Mouse (Mus musculus): Measurements from ENCODE around the gene Nbr1. TPM values are rescaled to one million over a fixed set of nuclear protein-coding genes. Genes with fewer than 3 reads are reported as not detected.
"Not testable (repeated sequence)": the region's sequence is repeated elsewhere in the genome, so short reads cannot be mapped to it uniquely, and the experiment has no call there.

Nbr1 gene
- polyA plus RNA-seq, 1 experiment = 179 TPM

DNA sequence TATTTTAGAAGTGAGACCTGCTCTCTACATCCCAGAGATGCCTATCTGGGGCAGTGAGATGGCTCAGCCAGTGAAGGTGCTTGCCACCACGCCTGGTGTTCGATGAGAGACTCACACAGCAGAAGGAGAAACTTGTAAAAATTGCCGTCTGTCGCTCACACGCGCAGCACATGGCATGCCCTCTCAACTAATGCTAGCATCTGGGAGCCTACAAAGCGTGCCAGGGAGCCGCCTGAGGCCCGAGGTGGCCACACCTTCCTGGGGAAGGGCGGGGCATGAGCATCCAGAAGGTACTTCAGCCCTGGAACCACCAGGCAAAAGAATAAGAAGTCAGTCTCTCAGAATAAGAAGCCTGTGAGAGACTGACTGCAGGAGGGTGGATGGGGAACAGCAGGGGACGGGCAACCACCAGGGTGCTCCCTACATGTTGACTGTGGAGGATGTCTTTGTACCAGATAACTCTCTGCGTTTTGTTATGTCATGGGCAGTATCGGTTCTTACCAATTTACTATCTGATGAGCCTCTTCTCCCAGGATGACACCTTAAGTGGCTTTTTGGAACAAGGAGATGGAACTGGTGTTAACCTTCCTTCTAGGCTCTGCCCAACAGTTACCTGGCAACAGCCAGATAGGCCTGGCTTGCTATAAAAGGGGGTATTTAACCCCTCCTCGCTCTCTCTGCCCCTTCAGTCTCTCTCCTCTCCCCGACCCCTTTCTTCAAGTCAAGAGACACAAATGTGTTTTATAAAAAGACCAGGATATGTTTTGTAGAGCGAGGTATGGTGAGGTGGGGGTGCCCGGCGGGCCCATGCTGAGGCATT is 65.2 kb downstream of the Nbr1 start:
- Histone ChIP-seq H3K27ac (ENCODE audit: insufficient read depth, low read depth, low read length) (no peak overlapping the region), H3K4me3 (ENCODE audit: insufficient read depth, low read length) (no peak overlapping the region)
- TF ChIP-seq CTCF (IDR thresholded peaks at IDR 0.05; ENCODE audit: low read depth, low read length) (no peak), POLR2A (IDR thresholded peaks at IDR 0.05; ENCODE audit: borderline replicate concordance, low read depth, low read length) (no peak)

DNA sequence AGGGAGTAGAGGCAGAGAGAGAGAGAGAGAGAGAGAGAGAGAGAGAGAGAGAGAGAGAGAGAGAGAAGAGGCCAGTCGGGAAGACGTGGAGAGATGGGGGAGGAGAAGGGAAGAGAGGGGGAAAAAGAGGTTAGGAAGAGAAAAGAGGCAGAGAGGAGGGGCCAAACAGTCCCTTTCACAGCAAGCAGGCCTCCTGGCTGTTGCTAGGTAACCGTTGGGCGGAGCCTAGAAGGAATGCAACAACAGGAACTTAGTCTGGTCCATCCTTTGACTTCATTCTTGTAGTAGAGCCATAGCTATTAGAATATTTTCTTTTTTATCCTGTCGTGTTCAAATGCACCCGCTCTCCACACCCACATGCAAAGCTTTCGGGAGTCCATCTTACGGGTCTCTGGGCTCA is 65.9 kb downstream of the Nbr1 start:
- H3K4me1 ChIP-seq (ENCODE audit: control insufficient read depth, insufficient read depth, low read length) = peaks cover 17% of the 10 kb centered on the region
- no peak overlapping the region for H3K4me3 ChIP-seq (ENCODE audit: insufficient read depth, low read length)
- no peak overlapping the region for H3K27ac ChIP-seq (ENCODE audit: insufficient read depth, low read depth, low read length)
- no peak for TF ChIP-seq CTCF (IDR thresholded peaks at IDR 0.05; ENCODE audit: low read depth, low read length)
- no peak for TF ChIP-seq POLR2A (IDR thresholded peaks at IDR 0.05; ENCODE audit: borderline replicate concordance, low read depth, low read length)

More for the DNA sequence above, 65.2 kb downstream of the Nbr1 start:
- peaks cover 17% of the 10 kb centered on the region for H3K4me1 ChIP-seq (ENCODE audit: control insufficient read depth, insufficient read depth, low read length)

DNA sequence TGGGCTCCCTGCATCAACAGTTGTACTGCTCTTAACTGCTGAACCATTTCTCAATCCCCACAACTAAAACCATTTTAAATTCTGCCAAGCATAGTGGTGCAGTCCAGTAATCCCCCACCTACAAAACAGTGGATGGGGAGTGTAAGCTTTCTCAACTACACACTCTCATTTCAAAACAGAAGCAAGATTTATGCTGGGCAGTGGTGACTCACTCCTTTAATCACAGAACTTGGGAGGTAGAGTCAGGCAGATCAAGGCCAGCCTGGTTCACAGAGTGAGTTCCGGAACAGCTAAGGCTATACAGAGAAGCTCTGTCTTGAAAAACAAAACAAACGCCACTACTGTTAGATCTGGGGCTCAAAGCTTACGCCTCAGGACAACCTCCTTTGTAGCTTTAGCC is 66.6 kb downstream of the Nbr1 start:
- Histone ChIP-seq H3K4me1 (ENCODE audit: control insufficient read depth, insufficient read depth, low read length) (peaks cover 17% of the 10 kb centered on the region), H3K27ac (ENCODE audit: insufficient read depth, low read depth, low read length) (no peak overlapping the region), H3K4me3 (ENCODE audit: insufficient read depth, low read length) (no peak overlapping the region)
- TF ChIP-seq CTCF (IDR thresholded peaks at IDR 0.05; ENCODE audit: low read depth, low read length) (no peak), POLR2A (IDR thresholded peaks at IDR 0.05; ENCODE audit: borderline replicate concordance, low read depth, low read length) (no peak)

DNA sequence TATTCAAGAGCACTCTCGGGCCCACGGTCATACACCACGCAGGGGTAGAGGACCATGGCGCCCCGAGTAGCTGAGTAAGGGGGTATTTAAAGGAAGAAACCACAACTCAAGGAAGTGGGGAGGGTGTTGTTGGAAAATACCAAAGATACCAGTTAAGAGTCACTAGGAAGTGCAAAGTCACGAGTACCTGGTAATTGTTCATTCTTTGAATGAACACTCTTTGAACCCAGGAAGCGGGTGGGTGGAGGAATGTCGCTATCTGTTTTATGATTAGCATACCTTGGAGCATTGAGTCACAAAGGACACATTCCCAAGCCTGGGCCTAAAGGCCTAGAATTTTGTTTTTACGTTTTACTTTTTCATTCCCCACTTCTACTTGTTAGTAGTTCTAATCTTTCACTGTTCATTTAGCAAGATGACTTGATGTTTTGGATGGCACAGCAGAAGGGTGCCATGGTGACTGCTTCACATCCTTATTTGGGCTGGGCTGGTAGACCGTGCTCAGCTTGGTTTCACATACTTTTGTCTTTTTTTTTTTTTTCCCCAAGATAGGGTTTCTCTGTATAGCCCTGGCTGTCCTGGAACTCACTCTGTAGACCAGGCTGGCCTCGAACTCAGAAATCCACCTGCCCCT is 68.2 kb downstream of the Nbr1 start:
- H3K4me3 ChIP-seq (ENCODE audit: insufficient read depth, low read length); H3K27ac ChIP-seq (ENCODE audit: insufficient read depth, low read depth, low read length); H3K4me1 ChIP-seq (ENCODE audit: control insufficient read depth, insufficient read depth, low read length): not testable (repeated sequence)

DNA sequence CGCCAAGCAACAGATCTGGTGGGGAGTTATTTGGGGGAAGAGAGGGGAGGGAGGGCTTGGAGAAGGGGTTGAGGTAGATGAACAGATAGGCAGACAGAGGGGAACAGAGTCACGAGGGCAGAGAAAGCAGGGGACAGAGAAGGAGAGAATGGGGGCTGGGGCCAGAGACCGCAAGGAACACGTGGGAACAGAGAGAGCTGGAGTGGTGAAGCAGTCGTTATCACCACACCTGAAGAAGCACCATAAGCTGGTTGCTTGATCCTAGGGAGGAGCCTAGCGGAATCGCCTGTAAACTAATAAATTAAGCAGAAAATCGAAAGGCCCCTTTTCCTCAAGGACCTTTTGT is 74.7 kb downstream of the Nbr1 start:
- no peak for TF ChIP-seq CTCF (IDR thresholded peaks at IDR 0.05; ENCODE audit: low read depth, low read length)
- TF ChIP-seq POLR2A (IDR thresholded peaks at IDR 0.05; ENCODE audit: borderline replicate concordance, low read depth, low read length) = no peak
- peak overlapping the region; percentile 50 for H3K4me3 ChIP-seq (ENCODE audit: insufficient read depth, low read length)
- H3K27ac ChIP-seq (ENCODE audit: insufficient read depth, low read depth, low read length) = peak overlapping the region; percentile 98
- no peaks in the 10 kb centered on the region for H3K4me1 ChIP-seq (ENCODE audit: control insufficient read depth, insufficient read depth, low read length)

DNA sequence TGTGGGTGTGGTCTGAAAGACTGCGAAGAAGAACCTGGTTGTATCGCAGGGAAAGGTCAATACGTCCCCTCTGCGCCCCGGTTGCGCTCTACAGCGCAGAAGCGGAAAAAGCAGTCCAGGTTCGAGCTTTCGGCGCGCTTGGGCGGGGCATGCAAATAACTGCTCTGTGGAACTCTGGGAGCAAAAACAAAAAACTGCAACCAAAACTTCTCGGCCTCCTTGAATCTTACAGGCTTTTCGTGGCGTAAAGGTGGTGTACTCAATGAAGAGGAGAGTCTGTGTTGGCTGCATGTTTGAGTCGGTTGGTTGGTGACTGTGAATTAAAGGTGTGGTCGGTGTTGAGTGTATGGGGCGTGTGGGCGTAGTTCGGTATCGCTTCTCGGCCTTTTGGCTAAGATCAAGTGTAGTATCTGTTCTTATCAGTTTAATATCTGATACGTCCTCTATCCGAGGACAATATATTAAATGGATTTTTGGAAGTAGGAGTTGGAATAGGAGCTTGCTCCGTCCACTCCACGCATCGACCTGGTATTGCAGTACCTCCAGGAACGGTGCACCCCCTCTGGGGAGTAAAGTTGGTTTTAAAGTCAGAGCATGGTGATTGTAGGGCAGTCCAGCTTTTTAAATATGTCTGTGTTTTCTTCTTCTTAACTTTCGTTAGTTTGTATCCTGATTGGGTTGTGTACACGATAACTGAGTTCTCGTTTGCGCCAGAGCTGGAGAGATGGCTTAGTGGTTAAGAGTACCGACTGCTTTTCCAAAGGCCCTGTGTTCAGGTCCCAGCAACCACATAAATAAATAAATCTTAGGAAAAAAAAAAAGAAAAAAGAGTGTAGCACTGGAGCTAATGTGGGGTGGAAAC is 75.3 kb downstream of the Nbr1 start, which contains the start of gene Rdm1:
Gene Rdm1, plus strand, starts transcription at position 201 of the 862 bp plus-strand sequence.
- Histone ChIP-seq H3K27ac (ENCODE audit: insufficient read depth, low read depth, low read length) (peak within 1 kb of the TSS; percentile 98), H3K4me3 (ENCODE audit: insufficient read depth, low read length) (peak within 1 kb of the TSS; percentile 58), H3K4me1 (ENCODE audit: control insufficient read depth, insufficient read depth, low read length) (no peaks in the 10 kb centered on the region)
- TF ChIP-seq CTCF (IDR thresholded peaks at IDR 0.05; ENCODE audit: low read depth, low read length) (no peak), POLR2A (IDR thresholded peaks at IDR 0.05; ENCODE audit: borderline replicate concordance, low read depth, low read length) (peak; percentile 97)

DNA sequence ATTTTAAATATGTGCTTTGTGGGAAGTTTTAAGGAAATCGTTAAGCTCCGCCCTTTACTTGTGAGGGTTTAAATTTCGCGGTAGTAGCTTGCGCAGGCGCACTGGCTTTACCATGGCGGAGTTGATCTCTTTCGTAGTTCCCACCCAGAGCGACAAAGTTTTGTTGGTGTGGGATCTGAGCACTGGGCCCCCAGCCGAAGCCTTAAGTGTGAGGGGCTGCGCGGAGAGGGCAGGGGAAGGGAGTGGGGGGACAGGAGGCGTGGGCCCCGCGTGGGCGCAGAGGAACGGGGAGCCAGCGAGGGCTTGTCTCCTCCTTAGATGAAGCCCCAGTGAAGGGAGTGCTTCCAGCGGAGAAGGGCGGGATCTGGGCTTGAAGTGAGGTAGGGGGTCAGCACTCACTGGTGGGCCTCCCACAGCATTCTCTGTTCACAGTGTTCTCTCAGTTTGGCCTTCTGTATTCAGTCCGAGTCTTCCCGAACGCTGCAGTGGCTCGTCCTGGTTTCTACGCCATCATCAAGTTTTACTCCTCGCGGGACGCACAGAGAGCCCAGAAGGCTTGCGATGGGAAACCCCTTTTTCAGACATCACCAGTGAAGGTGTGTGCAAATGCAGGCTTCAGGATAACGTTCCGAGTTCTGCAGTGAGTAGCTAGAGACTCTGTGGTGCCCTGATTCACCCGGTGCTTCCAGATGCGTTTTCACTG is 76.1 kb downstream of the Nbr1 start:
- TF ChIP-seq CTCF (IDR thresholded peaks at IDR 0.05; ENCODE audit: low read depth, low read length) (no peak), POLR2A (IDR thresholded peaks at IDR 0.05; ENCODE audit: borderline replicate concordance, low read depth, low read length) (peak; percentile 43; the same call in 1 of the 2 replicates)
- H3K4me3 ChIP-seq (ENCODE audit: insufficient read depth, low read length) = peak overlapping the region; percentile 58

DNA sequence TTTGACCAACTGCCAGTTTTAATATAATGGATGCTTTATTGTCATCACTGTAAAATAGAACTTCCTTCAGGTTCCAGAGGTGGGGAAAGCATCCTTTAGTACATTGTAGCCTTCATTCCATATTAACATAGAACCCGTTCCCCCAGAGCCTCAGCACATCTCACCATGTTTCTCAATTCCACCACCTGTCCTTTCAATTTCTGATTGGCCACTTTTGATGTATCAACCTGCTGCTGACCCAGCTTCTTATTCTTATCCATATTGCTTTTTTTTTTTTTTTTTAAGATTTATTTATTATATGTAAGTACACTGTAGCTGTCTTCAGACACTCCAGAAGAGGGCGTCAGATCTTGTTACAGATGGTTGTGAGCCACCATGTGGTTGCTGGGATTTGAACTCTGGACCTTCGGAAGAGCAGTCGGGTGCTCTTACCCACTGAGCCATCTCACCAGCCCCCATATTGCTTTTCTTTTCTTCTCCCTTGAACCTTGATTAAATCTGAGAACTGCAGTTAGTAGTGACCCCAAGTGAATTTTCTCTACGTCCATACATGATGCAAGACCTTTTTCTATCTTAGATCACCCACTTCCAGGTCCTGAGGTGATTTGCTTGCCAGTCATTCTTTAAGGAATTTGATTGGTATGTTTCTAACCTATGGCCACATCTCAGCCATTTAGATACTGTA is 76.9 kb downstream of the Nbr1 start:
- H3K4me1 ChIP-seq (ENCODE audit: control insufficient read depth, insufficient read depth, low read length); H3K4me3 ChIP-seq (ENCODE audit: insufficient read depth, low read length); H3K27ac ChIP-seq (ENCODE audit: insufficient read depth, low read depth, low read length): not testable (repeated sequence)

More for the DNA sequence above, 76.1 kb downstream of the Nbr1 start:
- Histone ChIP-seq H3K27ac (ENCODE audit: insufficient read depth, low read depth, low read length) (peak overlapping the region; percentile 72), H3K4me1 (ENCODE audit: control insufficient read depth, insufficient read depth, low read length) (no peaks in the 10 kb centered on the region)

Other genes with a start within 250 kb of the Nbr1 start
- gene Becn1, start 249.9 kb upstream of the Nbr1 start, polyA plus RNA-seq (2012; ENCODE audit: insufficient read depth, insufficient read length, missing spikeins) = 78.3 and 80.1 TPM in 2 replicates
- 48.8 and 53.2 TPM in 2 replicates for gene Psme3, start 235.9 kb upstream of the Nbr1 start, polyA plus RNA-seq (2012; ENCODE audit: insufficient read depth, insufficient read length, missing spikeins)
- gene Aoc2, start 227.1 kb upstream of the Nbr1 start, polyA plus RNA-seq (2012; ENCODE audit: insufficient read depth, insufficient read length, missing spikeins) = 1.1 and 1.3 TPM in 2 replicates
- 0.20 TPM in 1 of 2 replicates, not detected in the other for gene Aoc3, start 221.5 kb upstream of the Nbr1 start, polyA plus RNA-seq (2012; ENCODE audit: insufficient read depth, insufficient read length, missing spikeins)
- gene G6pc, start 184.6 kb upstream of the Nbr1 start, polyA plus RNA-seq (2012; ENCODE audit: insufficient read depth, insufficient read length, missing spikeins) = not detected in 2 replicates
- 15.4 and 17.8 TPM in 2 replicates for gene Aarsd1, start 134.5 kb upstream of the Nbr1 start, polyA plus RNA-seq (2012; ENCODE audit: insufficient read depth, insufficient read length, missing spikeins)
- 3.9 and 5.3 TPM in 2 replicates for gene Gm27029, start 127.4 kb upstream of the Nbr1 start, polyA plus RNA-seq (2012; ENCODE audit: insufficient read depth, insufficient read length, missing spikeins)
- gene Rundc1, start 127.1 kb upstream of the Nbr1 start, polyA plus RNA-seq (2012; ENCODE audit: insufficient read depth, insufficient read length, missing spikeins) = 11.4 and 12.0 TPM in 2 replicates
- gene Ptges3l, start 126.8 kb upstream of the Nbr1 start, polyA plus RNA-seq (2012; ENCODE audit: insufficient read depth, insufficient read length, missing spikeins) = 4.5 and 4.7 TPM in 2 replicates
- gene Rpl27, start 109.9 kb upstream of the Nbr1 start, polyA plus RNA-seq (2012; ENCODE audit: insufficient read depth, insufficient read length, missing spikeins) = 519 and 718 TPM in 2 replicates
- gene Ifi35, start 103.7 kb upstream of the Nbr1 start, polyA plus RNA-seq (2012; ENCODE audit: insufficient read depth, insufficient read length, missing spikeins) = 50.6 and 58.7 TPM in 2 replicates
- 9.7 and 11.4 TPM in 2 replicates for gene Rnd2, start 87.2 kb upstream of the Nbr1 start, polyA plus RNA-seq (2012; ENCODE audit: insufficient read depth, insufficient read length, missing spikeins)
- 180 and 202 TPM in 2 replicates for gene Vat1, start 85.9 kb upstream of the Nbr1 start, polyA plus RNA-seq (2012; ENCODE audit: insufficient read depth, insufficient read length, missing spikeins)
- 7.9 and 8.2 TPM in 2 replicates for gene Brca1, start 194 bp upstream of the Nbr1 start, polyA plus RNA-seq (2012; ENCODE audit: insufficient read depth, insufficient read length, missing spikeins)
- 407 and 510 TPM in 2 replicates for gene Tmem106a, start 30.1 kb downstream of the Nbr1 start, polyA plus RNA-seq (2012; ENCODE audit: insufficient read depth, insufficient read length, missing spikeins)
- gene Gm11634, start 47.1 kb downstream of the Nbr1 start, polyA plus RNA-seq (2012; ENCODE audit: insufficient read depth, insufficient read length, missing spikeins) = not detected in 2 replicates
- gene Rdm1, start 75.0 kb downstream of the Nbr1 start, polyA plus RNA-seq (2012; ENCODE audit: insufficient read depth, insufficient read length, missing spikeins) = 21.2 and 22.1 TPM in 2 replicates
- 0.80 and 1.9 TPM in 2 replicates for gene Arl4d, start 113.4 kb downstream of the Nbr1 start, polyA plus RNA-seq (2012; ENCODE audit: insufficient read depth, insufficient read length, missing spikeins)
- gene Dhx8, start 180.8 kb downstream of the Nbr1 start, polyA plus RNA-seq (2012; ENCODE audit: insufficient read depth, insufficient read length, missing spikeins) = 22.3 and 24.4 TPM in 2 replicates
- gene Etv4, start 233.2 kb downstream of the Nbr1 start, polyA plus RNA-seq (2012; ENCODE audit: insufficient read depth, insufficient read length, missing spikeins) = 1.1 TPM in 1 of 2 replicates, not detected in the other